Mouse (Mus musculus): ENCODE data around the gene Ap3s2. TPM values are rescaled to one million over a fixed set of nuclear protein-coding genes. Genes with fewer than 3 reads are reported as not detected.

The Ap3s2 gene
- polyA plus RNA-seq, 1 experiment from 2014 or later = 36.3 TPM

GRCm38 (mm10) chr7:79900753-79901152, 19.7 kb downstream of the Ap3s2 start:
- no peaks in the 10 kb centered on the region for H3K9me3 ChIP-seq (replicated peaks; ENCODE audit: control insufficient read depth, low read length)
- ATAC-seq (replicated peaks; ENCODE audit: insufficient number of reproducible peaks, low FRiP score, low TSS enrichment) = no peak
- 95% methylated on average over 6 of the region's 6 CpGs for WGBS (ENCODE audit: insufficient replicate concordance)

GRCm38 (mm10) chr7:79895225-79895624, 25.2 kb downstream of the Ap3s2 start:
- Histone ChIP-seq H3K9ac (ENCODE audit: low read depth, low read length) (no peak overlapping the region), H3K4me2 (no peak overlapping the region), H3K9me3 (replicated peaks; ENCODE audit: control insufficient read depth, low read length) (no peaks in the 10 kb centered on the region), H3K36me3 (ENCODE audit: control insufficient read depth, insufficient read depth, low read length) (0 out of 2 replicates have a peak, but pooled peaks cover 2% of the 10 kb centered on the region), H3K4me3 (ENCODE audit: low read depth, low read length) (no peak overlapping the region), H3K27ac (ENCODE audit: low read depth, low read length) (no peak overlapping the region), H3K27me3 (ENCODE audit: control insufficient read depth, insufficient read depth, low read length) (no peaks in the 10 kb centered on the region), H3K4me1 (ENCODE audit: control insufficient read depth, insufficient read depth, low read length) (peaks cover 5% of the 10 kb centered on the region; the same call in 1 of the 2 replicates)
- no peak for ATAC-seq (replicated peaks; ENCODE audit: insufficient number of reproducible peaks, low FRiP score, low TSS enrichment)
- WGBS (ENCODE audit: insufficient replicate concordance) = 74% methylated on average over 3 of the region's 3 CpGs

More at GRCm38 (mm10) chr7:79900753-79901152, 19.7 kb downstream of the Ap3s2 start:
- Histone ChIP-seq H3K4me3 (ENCODE audit: low read depth, low read length) (no peak overlapping the region), H3K27ac (ENCODE audit: low read depth, low read length) (no peak overlapping the region), H3K4me1 (ENCODE audit: control insufficient read depth, insufficient read depth, low read length) (no peaks in the 10 kb centered on the region), H3K36me3 (ENCODE audit: control insufficient read depth, insufficient read depth, low read length) (peaks cover 2% of the 10 kb centered on the region; the same call in 1 of the 2 replicates), H3K9ac (ENCODE audit: low read depth, low read length) (no peak overlapping the region), H3K4me2 (no peak overlapping the region), H3K27me3 (ENCODE audit: control insufficient read depth, insufficient read depth, low read length) (no peaks in the 10 kb centered on the region)

GRCm38 (mm10) chr7:79894790-79895189, 25.7 kb downstream of the Ap3s2 start:
- no peak for ATAC-seq (replicated peaks; ENCODE audit: insufficient number of reproducible peaks, low FRiP score, low TSS enrichment)
- H3K4me2 ChIP-seq = no peak overlapping the region
- no peaks in the 10 kb centered on the region for H3K27me3 ChIP-seq (ENCODE audit: control insufficient read depth, insufficient read depth, low read length)
- H3K4me1 ChIP-seq (ENCODE audit: control insufficient read depth, insufficient read depth, low read length) = peaks cover 5% of the 10 kb centered on the region; the same call in 1 of the 2 replicates
- 0 out of 2 replicates have a peak, but pooled peaks cover 2% of the 10 kb centered on the region for H3K36me3 ChIP-seq (ENCODE audit: control insufficient read depth, insufficient read depth, low read length)
- WGBS (ENCODE audit: insufficient replicate concordance) = 88% methylated on average over 1 of the region's 1 CpGs
- H3K27ac ChIP-seq (ENCODE audit: low read depth, low read length) = no peak overlapping the region
- no peak overlapping the region for H3K9ac ChIP-seq (ENCODE audit: low read depth, low read length)
- no peak overlapping the region for H3K4me3 ChIP-seq (ENCODE audit: low read depth, low read length)
- H3K9me3 ChIP-seq (replicated peaks; ENCODE audit: control insufficient read depth, low read length) = no peaks in the 10 kb centered on the region

GRCm38 (mm10) chr7:79892576-79893428, 27.6 kb downstream of the Ap3s2 start:
- H3K27ac ChIP-seq (ENCODE audit: low read depth, low read length) = no peak overlapping the region
- 72% methylated on average over 6 of the region's 6 CpGs for whole genome bisulfite sequencing (ENCODE audit: insufficient replicate concordance)

GRCm38 (mm10) chr7:79890436-79891221, 29.8 kb downstream of the Ap3s2 start:
- Histone ChIP-seq H3K27me3 (ENCODE audit: control insufficient read depth, insufficient read depth, low read length) (no peaks in the 10 kb centered on the region), H3K4me1 (ENCODE audit: control insufficient read depth, insufficient read depth, low read length) (peaks cover 5% of the 10 kb centered on the region; the same call in 1 of the 2 replicates), H3K4me3 (ENCODE audit: low read depth, low read length) (no peak overlapping the region), H3K27ac (ENCODE audit: low read depth, low read length) (no peak overlapping the region), H3K9me3 (replicated peaks; ENCODE audit: control insufficient read depth, low read length) (no peaks in the 10 kb centered on the region), H3K4me2 (no peak overlapping the region), H3K36me3 (ENCODE audit: control insufficient read depth, insufficient read depth, low read length) (no peaks in the 10 kb centered on the region; the same call in 1 of the 2 replicates), H3K9ac (ENCODE audit: low read depth, low read length) (no peak overlapping the region)
- ATAC-seq (replicated peaks; ENCODE audit: insufficient number of reproducible peaks, low FRiP score, low TSS enrichment) = no peak
- WGBS (ENCODE audit: insufficient replicate concordance) = 81% methylated on average over 15 of the region's 15 CpGs

More at GRCm38 (mm10) chr7:79892576-79893428, 27.6 kb downstream of the Ap3s2 start:
- Histone ChIP-seq H3K4me3 (ENCODE audit: low read depth, low read length) (no peak overlapping the region), H3K9me3 (replicated peaks; ENCODE audit: control insufficient read depth, low read length) (no peaks in the 10 kb centered on the region), H3K9ac (ENCODE audit: low read depth, low read length) (no peak overlapping the region), H3K4me1 (ENCODE audit: control insufficient read depth, insufficient read depth, low read length) (peaks cover 5% of the 10 kb centered on the region; the same call in 1 of the 2 replicates), H3K36me3 (ENCODE audit: control insufficient read depth, insufficient read depth, low read length) (no peaks in the 10 kb centered on the region; the same call in 1 of the 2 replicates), H3K4me2 (no peak overlapping the region), H3K27me3 (ENCODE audit: control insufficient read depth, insufficient read depth, low read length) (no peaks in the 10 kb centered on the region)
- no peak for ATAC-seq (replicated peaks; ENCODE audit: insufficient number of reproducible peaks, low FRiP score, low TSS enrichment)

- Histone ChIP-seq H3K4me3 (ENCODE audit: low read depth, low read length) (no peak overlapping the region), H3K4me2 (no peak overlapping the region), H3K9me3 (replicated peaks; ENCODE audit: control insufficient read depth, low read length) (no peaks in the 10 kb centered on the region), H3K4me1 (ENCODE audit: control insufficient read depth, insufficient read depth, low read length) (peaks cover 5% of the 10 kb centered on the region; the same call in 1 of the 2 replicates), H3K36me3 (ENCODE audit: control insufficient read depth, insufficient read depth, low read length) (no peaks in the 10 kb centered on the region; the same call in 1 of the 2 replicates), H3K27me3 (ENCODE audit: control insufficient read depth, insufficient read depth, low read length) (no peaks in the 10 kb centered on the region), H3K9ac (ENCODE audit: low read depth, low read length) (no peak overlapping the region), H3K27ac (ENCODE audit: low read depth, low read length) (no peak overlapping the region)
- WGBS (ENCODE audit: insufficient replicate concordance) = 88% methylated on average over 9 of the region's 9 CpGs
- no peak for ATAC-seq (replicated peaks; ENCODE audit: insufficient number of reproducible peaks, low FRiP score, low TSS enrichment)
Observed at GRCm38 (mm10) chr7:79888603-79889002, 31.8 kb downstream of the Ap3s2 start.

- H3K36me3 ChIP-seq (ENCODE audit: control insufficient read depth, insufficient read depth, low read length) = peaks cover 6% of the 10 kb centered on the region
- H3K4me3 ChIP-seq (ENCODE audit: low read depth, low read length) = no peak overlapping the region
- no peaks in the 10 kb centered on the region for H3K27me3 ChIP-seq (ENCODE audit: control insufficient read depth, insufficient read depth, low read length)
- H3K27ac ChIP-seq (ENCODE audit: low read depth, low read length) = no peak overlapping the region
- no peaks in the 10 kb centered on the region for H3K9me3 ChIP-seq (replicated peaks; ENCODE audit: control insufficient read depth, low read length)
- H3K4me1 ChIP-seq (ENCODE audit: control insufficient read depth, insufficient read depth, low read length) = peaks cover 4% of the 10 kb centered on the region; the same call in 1 of the 2 replicates
- no peak overlapping the region for H3K4me2 ChIP-seq
- ATAC-seq (replicated peaks; ENCODE audit: insufficient number of reproducible peaks, low FRiP score, low TSS enrichment) = no peak
- 86% methylated on average over 7 of the region's 7 CpGs for WGBS (ENCODE audit: insufficient replicate concordance)
- H3K9ac ChIP-seq (ENCODE audit: low read depth, low read length) = no peak overlapping the region
Observed at GRCm38 (mm10) chr7:79883613-79884334, 36.7 kb downstream of the Ap3s2 start.

- Histone ChIP-seq H3K27me3 (ENCODE audit: control insufficient read depth, insufficient read depth, low read length) (no peaks in the 10 kb centered on the region), H3K36me3 (ENCODE audit: control insufficient read depth, insufficient read depth, low read length) (peaks cover 6% of the 10 kb centered on the region), H3K27ac (ENCODE audit: low read depth, low read length) (no peak overlapping the region), H3K4me3 (ENCODE audit: low read depth, low read length) (no peak overlapping the region), H3K9ac (ENCODE audit: low read depth, low read length) (no peak overlapping the region), H3K9me3 (replicated peaks; ENCODE audit: control insufficient read depth, low read length) (no peaks in the 10 kb centered on the region), H3K4me1 (ENCODE audit: control insufficient read depth, insufficient read depth, low read length) (peaks cover 4% of the 10 kb centered on the region; the same call in 1 of the 2 replicates), H3K4me2 (no peak overlapping the region)
- no peak for ATAC-seq (replicated peaks; ENCODE audit: insufficient number of reproducible peaks, low FRiP score, low TSS enrichment)
- WGBS (ENCODE audit: insufficient replicate concordance) = 89% methylated on average over 6 of the region's 6 CpGs
Observed at GRCm38 (mm10) chr7:79881901-79882300, 38.5 kb downstream of the Ap3s2 start.

All from heart, embryonic 11.5 days (tissue).